Mouse (Mus musculus): ENCODE data around the gene Slc6a18. TPM values are rescaled to one million over a fixed set of nuclear protein-coding genes. Genes with fewer than 3 reads are reported as not detected.

The Slc6a18 gene
- polyA plus RNA-seq, 1 experiment from 2014 or later = not detected

DNA sequence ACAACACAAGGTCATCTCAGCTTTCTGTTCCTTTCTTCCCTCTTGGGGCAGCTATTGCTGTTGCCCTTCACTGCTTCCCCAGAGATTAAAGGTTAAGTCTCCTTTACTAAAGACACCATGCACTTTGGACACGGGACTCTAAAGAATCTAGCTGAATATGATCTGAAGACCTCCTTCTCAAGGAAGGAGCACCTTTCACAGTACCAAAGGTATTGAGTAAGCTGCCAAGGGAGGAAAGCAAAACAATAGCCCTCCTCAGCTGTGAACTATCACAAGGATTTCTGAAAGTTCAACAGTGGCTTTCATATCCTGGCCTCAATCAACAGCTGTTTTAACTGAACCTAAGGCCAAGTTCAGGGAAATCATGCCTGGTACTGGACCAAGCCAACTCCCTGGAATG, 6.6 kb upstream of the Slc6a18 start:
- 64% methylated on average over 1 of the region's 1 CpGs for WGBS
- no peak overlapping the region for H3K4me3 ChIP-seq
- H3K9ac ChIP-seq = no peak overlapping the region
- no peak for ATAC-seq (ENCODE audit: insufficient number of reproducible peaks, insufficient read depth, low FRiP score, low TSS enrichment, low read depth)
- no peaks in the 10 kb centered on the region for H3K36me3 ChIP-seq
- H3K4me1 ChIP-seq = no peaks in the 10 kb centered on the region
- H3K9me3 ChIP-seq = no peaks in the 10 kb centered on the region
- no peak overlapping the region for H3K4me2 ChIP-seq
- H3K27me3 ChIP-seq = no peaks in the 10 kb centered on the region
- no peak overlapping the region for H3K27ac ChIP-seq

DNA sequence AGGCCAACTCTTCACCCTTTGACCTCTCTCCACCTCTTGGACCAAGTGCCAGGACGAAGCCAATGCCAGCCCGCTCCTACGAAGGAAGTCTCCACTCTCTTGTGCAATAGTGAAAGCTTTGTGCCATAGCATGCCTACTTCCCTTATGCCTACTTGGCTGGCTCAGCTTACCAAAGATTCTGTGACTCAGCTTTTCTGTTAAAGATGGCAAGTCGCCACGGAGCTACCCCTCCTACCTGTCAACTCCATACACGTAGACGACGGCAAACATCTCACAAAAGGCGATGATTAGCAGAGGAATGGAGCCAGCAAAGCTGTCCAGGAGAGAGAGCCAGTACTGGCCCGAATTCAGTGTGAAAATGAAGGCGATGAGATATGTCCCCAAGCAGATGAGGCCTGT, 5.9 kb upstream of the Slc6a18 start:
- WGBS = 88% methylated on average over 11 of the region's 11 CpGs
- no peak for ATAC-seq (ENCODE audit: insufficient number of reproducible peaks, insufficient read depth, low FRiP score, low TSS enrichment, low read depth)
- H3K27ac ChIP-seq = no peak overlapping the region
- H3K9ac ChIP-seq = no peak overlapping the region
- H3K4me1 ChIP-seq = no peaks in the 10 kb centered on the region
- H3K27me3 ChIP-seq = no peaks in the 10 kb centered on the region
- no peaks in the 10 kb centered on the region for H3K36me3 ChIP-seq
- H3K4me3 ChIP-seq = no peak overlapping the region
- H3K4me2 ChIP-seq = no peak overlapping the region
- no peaks in the 10 kb centered on the region for H3K9me3 ChIP-seq

DNA sequence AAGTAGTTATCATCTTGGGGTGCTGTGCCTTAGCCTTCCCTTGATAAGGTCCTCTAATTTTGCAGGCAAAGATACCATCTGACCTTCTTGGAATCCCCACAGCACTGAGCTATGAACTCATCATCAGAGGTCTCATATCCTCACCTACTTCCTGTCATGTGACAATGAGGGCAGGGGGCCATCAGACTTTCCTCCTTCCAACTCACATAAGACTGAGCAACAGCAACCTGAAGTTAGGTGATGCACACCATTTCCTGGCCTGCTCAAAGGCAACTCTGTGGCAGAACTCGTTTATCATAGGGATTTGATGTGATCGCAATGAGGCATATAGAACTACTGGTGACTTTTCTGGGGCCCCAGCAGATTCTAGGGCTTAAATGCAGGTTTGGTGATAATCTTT, 4.4 kb upstream of the Slc6a18 start:
- Histone ChIP-seq H3K4me1 (no peaks in the 10 kb centered on the region), H3K27me3 (no peaks in the 10 kb centered on the region), H3K9me3 (no peaks in the 10 kb centered on the region), H3K27ac (no peak overlapping the region), H3K4me3 (no peak overlapping the region), H3K9ac (no peak overlapping the region), H3K36me3 (no peaks in the 10 kb centered on the region), H3K4me2 (no peak overlapping the region)
- WGBS = 87% methylated on average over 2 of the region's 2 CpGs
- no peak for ATAC-seq (ENCODE audit: insufficient number of reproducible peaks, insufficient read depth, low FRiP score, low TSS enrichment, low read depth)

DNA sequence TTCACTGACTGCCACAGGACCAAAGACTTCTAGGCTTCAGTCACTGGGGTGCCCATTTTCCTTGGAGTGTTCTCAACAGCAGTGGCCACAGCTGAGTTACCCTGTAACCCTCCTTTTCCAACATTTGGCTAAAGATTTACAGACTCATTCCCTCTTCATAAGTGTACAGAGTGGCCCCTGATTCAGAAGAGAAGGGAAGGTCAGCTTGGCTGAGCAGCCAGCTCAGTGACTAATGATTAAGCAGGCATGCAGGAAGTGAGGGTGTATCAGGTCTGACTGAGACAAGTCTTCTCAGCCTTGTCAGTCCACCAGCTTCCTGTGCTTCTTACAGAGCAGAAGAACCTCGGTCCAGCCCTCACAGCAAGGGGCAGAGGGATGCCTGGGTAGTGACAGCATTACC, 2.6 kb upstream of the Slc6a18 start:
- no peak for ATAC-seq (ENCODE audit: insufficient number of reproducible peaks, insufficient read depth, low FRiP score, low TSS enrichment, low read depth)
- Histone ChIP-seq H3K9me3 (no peaks in the 10 kb centered on the region), H3K27me3 (no peaks in the 10 kb centered on the region), H3K9ac (no peak overlapping the region), H3K4me3 (no peak overlapping the region), H3K36me3 (no peaks in the 10 kb centered on the region), H3K27ac (no peak overlapping the region), H3K4me1 (no peaks in the 10 kb centered on the region), H3K4me2 (no peak overlapping the region)
- WGBS = 18% methylated on average over 1 of the region's 1 CpGs

DNA sequence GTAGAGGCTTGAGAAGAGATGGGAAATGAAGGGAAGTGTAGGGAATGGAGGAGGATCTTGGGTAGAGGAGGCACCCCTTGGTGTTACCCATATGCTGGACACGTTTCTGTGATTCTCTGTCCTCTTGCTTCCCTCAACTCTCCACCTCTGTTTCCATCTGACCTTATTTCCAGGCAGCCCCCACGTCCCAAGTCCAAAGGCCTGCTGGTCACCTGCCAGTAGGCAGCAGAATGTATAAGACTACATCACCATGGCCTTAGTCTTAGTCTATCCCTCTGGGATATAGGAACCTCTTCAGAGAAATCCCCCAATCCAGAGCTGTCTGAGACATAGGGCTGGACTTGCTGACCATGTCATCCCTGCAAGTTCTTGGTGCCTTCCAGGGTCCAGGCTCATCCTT, 1.5 kb upstream of the Slc6a18 start:
- no peak overlapping the region for H3K9ac ChIP-seq
- ATAC-seq (ENCODE audit: insufficient number of reproducible peaks, insufficient read depth, low FRiP score, low TSS enrichment, low read depth) = no peak
- H3K9me3 ChIP-seq = no peaks in the 10 kb centered on the region
- H3K27me3 ChIP-seq = no peaks in the 10 kb centered on the region
- H3K36me3 ChIP-seq = no peaks in the 10 kb centered on the region
- H3K4me2 ChIP-seq = no peak overlapping the region
- WGBS = 60% methylated on average over 2 of the region's 2 CpGs
- H3K27ac ChIP-seq = no peak overlapping the region
- H3K4me1 ChIP-seq = no peaks in the 10 kb centered on the region
- no peak overlapping the region for H3K4me3 ChIP-seq

DNA sequence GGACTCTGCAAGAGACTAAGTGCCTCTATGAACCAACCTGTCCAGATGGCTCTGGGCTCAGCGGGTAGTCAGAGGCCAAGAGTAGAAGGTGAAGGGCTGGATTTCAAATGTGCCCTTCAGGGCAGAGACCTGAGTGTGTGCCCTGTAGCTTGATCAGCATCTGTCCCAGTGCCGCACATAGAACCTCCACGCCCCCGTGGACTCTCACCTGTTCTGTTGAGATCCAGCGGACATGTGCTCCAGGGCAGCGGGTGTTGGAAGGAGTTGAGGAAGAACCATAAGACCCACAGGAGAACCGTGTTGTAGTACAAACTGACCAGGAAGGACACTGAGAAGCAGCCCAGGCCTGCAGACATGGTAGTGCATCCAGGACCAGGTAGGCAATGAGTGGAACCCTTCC, 2.7 kb downstream of the Slc6a18 start:
- ATAC-seq (ENCODE audit: insufficient number of reproducible peaks, insufficient read depth, low FRiP score, low TSS enrichment, low read depth) = no peak
- H3K27me3 ChIP-seq = no peaks in the 10 kb centered on the region
- no peak overlapping the region for H3K9ac ChIP-seq
- H3K4me3 ChIP-seq = no peak overlapping the region
- no peak overlapping the region for H3K27ac ChIP-seq
- H3K4me2 ChIP-seq = no peak overlapping the region
- H3K36me3 ChIP-seq = no peaks in the 10 kb centered on the region
- H3K9me3 ChIP-seq = no peaks in the 10 kb centered on the region
- H3K4me1 ChIP-seq = no peaks in the 10 kb centered on the region
- WGBS = 92% methylated on average over 7 of the region's 7 CpGs

DNA sequence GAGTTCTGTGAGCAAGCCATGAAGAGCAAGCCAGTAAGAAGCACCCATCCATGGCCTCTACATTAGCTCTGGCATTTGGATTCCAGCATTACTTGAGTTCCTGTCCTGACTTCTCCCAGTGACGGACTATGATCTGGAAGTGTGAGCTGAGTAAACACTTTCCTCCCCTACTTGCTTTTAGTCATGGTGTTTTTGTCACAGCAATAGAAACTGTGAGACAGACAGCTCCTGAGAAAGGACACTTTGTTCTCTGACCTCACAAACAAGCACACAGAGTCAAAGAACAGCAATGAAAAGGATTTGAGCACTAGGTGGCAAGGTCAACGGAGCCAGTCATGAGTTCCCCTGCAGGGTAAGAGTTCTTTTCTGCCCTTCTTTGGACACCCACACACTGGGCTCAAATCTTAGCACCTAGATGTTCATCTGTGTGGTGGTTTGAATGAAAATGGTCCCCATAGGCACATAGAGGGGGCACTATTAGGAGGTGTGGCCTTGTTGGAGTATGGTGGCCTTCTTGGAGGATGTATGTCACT, 17.6 kb downstream of the Slc6a18 start:
- H3K4me1 ChIP-seq = no peaks in the 10 kb centered on the region
- no peaks in the 10 kb centered on the region for H3K36me3 ChIP-seq
- no peaks in the 10 kb centered on the region for H3K9me3 ChIP-seq
- H3K4me2 ChIP-seq = no peak overlapping the region
- no peak overlapping the region for H3K4me3 ChIP-seq
- 79% methylated on average over 2 of the region's 2 CpGs for WGBS
- H3K27me3 ChIP-seq = no peaks in the 10 kb centered on the region
- ATAC-seq (ENCODE audit: insufficient number of reproducible peaks, insufficient read depth, low FRiP score, low TSS enrichment, low read depth) = no peak
- no peak overlapping the region for H3K9ac ChIP-seq
- no peak overlapping the region for H3K27ac ChIP-seq

DNA sequence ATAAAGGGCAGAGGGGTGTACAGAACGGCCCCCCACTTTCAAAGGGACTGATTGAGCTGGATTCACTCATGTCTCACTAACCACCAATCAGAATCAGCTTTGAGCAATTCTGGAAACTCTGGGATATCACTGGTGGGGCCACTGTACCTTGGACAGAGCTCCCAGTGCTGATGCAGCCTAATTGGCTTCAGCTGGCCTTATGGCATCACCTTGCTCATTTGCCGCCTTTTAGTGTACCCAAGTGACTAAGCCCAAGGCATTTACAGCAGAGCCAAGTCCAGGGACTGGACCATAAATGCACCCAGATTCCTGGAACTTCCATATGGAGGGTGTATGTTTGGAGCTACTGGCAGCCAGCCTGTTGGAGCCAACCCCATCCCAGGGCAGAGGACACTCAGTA, 18.9 kb downstream of the Slc6a18 start:
- no peaks in the 10 kb centered on the region for H3K4me1 ChIP-seq
- H3K36me3 ChIP-seq = no peaks in the 10 kb centered on the region
- no peak overlapping the region for H3K4me3 ChIP-seq
- H3K4me2 ChIP-seq = no peak overlapping the region
- no peak for ATAC-seq (ENCODE audit: insufficient number of reproducible peaks, insufficient read depth, low FRiP score, low TSS enrichment, low read depth)
- no peaks in the 10 kb centered on the region for H3K9me3 ChIP-seq
- no peaks in the 10 kb centered on the region for H3K27me3 ChIP-seq
- WGBS = 28% methylated on average over 2 of the region's 2 CpGs
- no peak overlapping the region for H3K27ac ChIP-seq
- no peak overlapping the region for H3K9ac ChIP-seq

DNA sequence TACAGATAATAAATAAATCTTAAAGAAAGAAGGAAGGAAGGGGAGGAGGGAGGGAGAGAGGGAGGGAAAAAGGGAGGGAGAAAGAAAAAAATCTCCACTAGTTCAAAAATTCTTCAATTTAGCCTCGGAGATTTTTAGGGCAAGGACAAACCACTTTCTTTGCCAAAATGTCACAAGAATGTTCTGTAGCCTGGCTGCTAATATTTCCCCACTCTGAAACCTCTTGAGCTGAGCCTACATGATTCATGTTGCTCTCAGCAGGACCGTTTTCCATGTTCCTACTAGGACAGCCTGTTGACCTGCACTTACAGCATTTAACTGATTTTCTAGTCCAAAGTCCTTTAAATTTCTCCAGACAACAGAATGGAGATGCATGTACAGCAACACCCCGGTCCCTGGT, 22.8 kb downstream of the Slc6a18 start:
- Histone ChIP-seq H3K4me1 (no peaks in the 10 kb centered on the region), H3K4me3 (no peak overlapping the region), H3K9me3 (no peaks in the 10 kb centered on the region; the same call in 1 of the 2 replicates), H3K36me3 (peaks cover 10% of the 10 kb centered on the region), H3K27ac (no peak overlapping the region), H3K9ac (no peak overlapping the region), H3K4me2 (no peak overlapping the region), H3K27me3 (no peaks in the 10 kb centered on the region)
- WGBS = 81% methylated on average over 3 of the region's 3 CpGs
- ATAC-seq (ENCODE audit: insufficient number of reproducible peaks, insufficient read depth, low FRiP score, low TSS enrichment, low read depth) = no peak

DNA sequence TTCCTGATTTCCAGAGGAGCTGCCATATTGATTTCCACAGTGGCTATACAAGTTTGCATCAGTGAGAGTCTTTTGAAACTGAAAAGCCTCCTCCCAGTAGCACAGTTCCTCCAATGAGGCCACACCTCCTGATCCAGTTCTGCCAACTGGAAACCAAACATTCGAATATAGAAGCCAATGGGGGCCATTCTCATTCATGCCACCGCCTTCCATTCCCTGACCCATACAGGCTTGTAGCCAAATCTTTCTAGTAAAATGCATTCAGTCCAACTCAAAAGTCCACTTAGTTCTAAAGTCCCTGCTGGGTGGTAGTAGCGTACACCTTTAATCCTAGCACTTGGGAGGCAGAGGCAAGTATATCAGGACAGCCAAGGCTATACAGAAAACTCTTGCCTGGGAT, 24.6 kb downstream of the Slc6a18 start:
- Histone ChIP-seq H3K9ac (no peak overlapping the region), H3K9me3 (no peaks in the 10 kb centered on the region; the same call in 1 of the 2 replicates), H3K36me3 (peaks cover 25% of the 10 kb centered on the region), H3K27ac (no peak overlapping the region), H3K4me3 (no peak overlapping the region), H3K4me1 (no peaks in the 10 kb centered on the region), H3K4me2 (no peak overlapping the region), H3K27me3 (no peaks in the 10 kb centered on the region)
- WGBS = 84% methylated on average over 3 of the region's 3 CpGs
- no peak for ATAC-seq (ENCODE audit: insufficient number of reproducible peaks, insufficient read depth, low FRiP score, low TSS enrichment, low read depth)

DNA sequence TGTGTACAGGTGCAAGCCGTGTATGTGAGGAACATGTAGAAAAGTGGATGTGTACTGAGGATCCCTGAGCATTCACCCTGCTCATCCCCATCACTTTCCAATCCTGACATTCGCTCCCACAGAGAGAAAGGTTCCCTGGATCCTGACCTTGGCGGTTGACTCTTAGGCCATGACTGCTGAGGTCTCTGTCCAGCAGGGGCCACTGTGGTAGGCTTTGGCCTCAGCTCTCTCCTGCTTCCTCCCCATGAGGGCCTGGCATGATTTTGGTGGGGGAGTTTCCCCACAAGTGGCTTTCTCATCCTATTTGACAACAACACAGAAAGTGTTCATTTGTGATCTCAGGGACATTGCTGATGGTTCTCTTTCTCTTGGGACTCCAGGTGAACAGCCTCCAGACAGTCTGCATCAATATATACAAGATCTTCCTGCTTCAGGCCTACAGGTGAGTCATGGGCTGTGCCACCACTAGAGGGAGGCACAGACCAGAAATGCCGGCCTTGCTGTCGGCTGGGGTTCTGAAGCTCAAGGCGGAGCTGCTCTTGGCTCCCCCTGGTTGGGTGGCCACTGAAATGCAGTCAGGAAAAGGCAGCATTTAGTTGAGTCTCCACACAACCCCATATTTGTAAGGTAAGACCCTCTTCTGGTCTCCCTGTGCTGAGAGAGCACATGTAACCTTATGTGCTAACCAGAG, 31.3 kb downstream of the Slc6a18 start:
- no peak overlapping the region for H3K27ac ChIP-seq
- no peaks in the 10 kb centered on the region for H3K4me1 ChIP-seq
- no peak overlapping the region for H3K4me2 ChIP-seq
- peak; percentile 48; the same call in 1 of the 2 replicates for ATAC-seq (ENCODE audit: insufficient number of reproducible peaks, insufficient read depth, low FRiP score, low TSS enrichment, low read depth)
- no peak overlapping the region for H3K9ac ChIP-seq
- H3K9me3 ChIP-seq = no peaks in the 10 kb centered on the region; the same call in 1 of the 2 replicates
- WGBS = 42% methylated on average over 6 of the region's 6 CpGs
- peaks cover 70% of the 10 kb centered on the region for H3K36me3 ChIP-seq
- no peak overlapping the region for H3K4me3 ChIP-seq
- H3K27me3 ChIP-seq = no peaks in the 10 kb centered on the region

DNA sequence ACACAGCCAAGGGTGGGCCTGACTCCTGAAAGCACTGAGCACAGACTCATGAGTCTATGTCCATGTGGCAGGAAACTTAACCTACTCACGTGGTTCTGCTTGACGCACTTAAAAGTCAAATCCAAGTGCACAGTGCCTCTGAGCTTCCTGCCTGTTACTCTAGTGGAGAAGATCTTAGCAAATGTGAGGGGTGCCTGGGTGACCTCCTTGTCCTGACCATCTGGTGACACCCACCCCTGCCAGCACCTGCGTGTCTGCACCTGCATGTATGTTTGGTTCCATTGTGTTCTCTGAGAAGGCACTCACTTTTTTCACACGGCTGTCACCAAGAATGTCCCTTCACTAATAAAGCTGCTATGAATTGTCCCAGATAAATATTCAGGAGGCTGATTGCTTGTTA, 36.5 kb downstream of the Slc6a18 start:
- no peak for ATAC-seq (ENCODE audit: insufficient number of reproducible peaks, insufficient read depth, low FRiP score, low TSS enrichment, low read depth)
- H3K36me3 ChIP-seq = peaks cover 49% of the 10 kb centered on the region
- H3K4me1 ChIP-seq = no peaks in the 10 kb centered on the region
- H3K9ac ChIP-seq = no peak overlapping the region
- no peaks in the 10 kb centered on the region for H3K9me3 ChIP-seq
- 84% methylated on average over 4 of the region's 4 CpGs for WGBS
- no peak overlapping the region for H3K4me3 ChIP-seq
- H3K27me3 ChIP-seq = no peaks in the 10 kb centered on the region
- H3K27ac ChIP-seq = no peak overlapping the region
- H3K4me2 ChIP-seq = no peak overlapping the region
